Mouse (Mus musculus) heart, postnatal 0 days (tissue): ENCODE data around the gene Rogdi. TPM values are rescaled to one million over a fixed set of nuclear protein-coding genes. Genes with fewer than 3 reads are reported as not detected.

ENCODE experiments used
- ATAC-seq: fragments of 200-750 bp; cut with Nextera tagmentation; 2 replicates; pipeline ENCODE4 v1.8.0; 2017; ENCODE audit warnings: low read depth, moderate number of reproducible peaks, moderate library complexity; ENCODE audit not compliant: insufficient read depth
- DNase-seq: peaks from one replicate; pipeline ENCODE4 v3.0.0-alpha.2; 2016; ENCODE audit warnings: low spot score
- H3K27ac ChIP-seq: fragments of 300-500 bp; sonication (generic); 2 replicates; pipeline ENCODE4 v1.5.1; 2014; ENCODE audit warnings: low read depth, mild to moderate bottlenecking
- H3K27me3 ChIP-seq: fragments of 300-500 bp; sonication (generic); 2 replicates; pipeline ENCODE4 v1.6.1; 2014; ENCODE audit warnings: low read length, mixed read lengths; ENCODE audit not compliant: control insufficient read depth, insufficient read depth
- H3K36me3 ChIP-seq: fragments of 300-500 bp; sonication (generic); replicated peaks from 2 replicates; pipeline ENCODE4 v1.6.1; 2014; ENCODE audit warnings: low read length, mixed read lengths; ENCODE audit not compliant: control insufficient read depth, insufficient read depth
- H3K4me1 ChIP-seq: fragments of 300-500 bp; sonication (generic); 2 replicates; pipeline ENCODE4 v1.6.1; 2014; ENCODE audit warnings: antibody characterized with exemption; ENCODE audit not compliant: control insufficient read depth, insufficient read depth
- H3K4me2 ChIP-seq: fragments of 300-500 bp; sonication (generic); 2 replicates; pipeline ENCODE4 v1.6.1; 2014; ENCODE audit warnings: low read depth, mild to moderate bottlenecking, low read length, moderate library complexity
- H3K4me3 ChIP-seq: fragments of 300-500 bp; sonication (generic); 2 replicates; pipeline ENCODE4 v1.5.1; 2014; ENCODE audit warnings: low read depth, low read length
- H3K9ac ChIP-seq: fragments of 300-500 bp; sonication (generic); replicated peaks from 2 replicates; pipeline ENCODE4 v1.6.1; 2014; ENCODE audit warnings: low read depth, low read length, mixed read lengths
- H3K9me3 ChIP-seq: fragments of 300-500 bp; sonication (generic); replicated peaks from 2 replicates; pipeline ENCODE4 v1.6.1; 2016; ENCODE audit warnings: low read length; ENCODE audit not compliant: control insufficient read depth
- CTCF ChIP-seq: IDR thresholded peaks from 2 replicates; pipeline ENCODE4 v1.5.1; 2016; ENCODE audit warnings: antibody characterized with exemption, control low read depth, low read depth
- EP300 ChIP-seq: IDR thresholded peaks from 2 replicates; pipeline ENCODE4 v1.6.1; 2016; ENCODE audit warnings: antibody characterized with exemption, low read depth
- WGBS: fragments of 180-500 bp; shearing (Covaris S2); extraction: QIAGEN DNeasy Blood & Tissue Kit; methylation state at CpG from one replicate; pipeline ENCODE4 v1.1.7; 2014; 5-methylcytosine and 5-hydroxymethylcytosine counted together
- polyA plus RNA-seq: library from polyadenylated mRNA; unstranded; fragments of >200 nt; fragmentation: Nextera tagmentation; extraction: Ambion mirVana; gene quantifications from 2 replicates; pipeline ENCODE4 v1.2.1, GENCODE M21; 2015
- total RNA-seq: library from RNA; depleted of rRNA; stranded (reverse); fragments of >200 nt; gene quantifications from 2 replicates; pipeline ENCODE4 v1.2.3, GENCODE M21; 2014; ENCODE audit warnings: low replicate concordance; rRNA removed

Rogdi gene
- total RNA-seq = 37.3 and 55.7 TPM in 2 replicates
- polyA plus RNA-seq = 34.8 and 39.2 TPM in 2 replicates

DNA sequence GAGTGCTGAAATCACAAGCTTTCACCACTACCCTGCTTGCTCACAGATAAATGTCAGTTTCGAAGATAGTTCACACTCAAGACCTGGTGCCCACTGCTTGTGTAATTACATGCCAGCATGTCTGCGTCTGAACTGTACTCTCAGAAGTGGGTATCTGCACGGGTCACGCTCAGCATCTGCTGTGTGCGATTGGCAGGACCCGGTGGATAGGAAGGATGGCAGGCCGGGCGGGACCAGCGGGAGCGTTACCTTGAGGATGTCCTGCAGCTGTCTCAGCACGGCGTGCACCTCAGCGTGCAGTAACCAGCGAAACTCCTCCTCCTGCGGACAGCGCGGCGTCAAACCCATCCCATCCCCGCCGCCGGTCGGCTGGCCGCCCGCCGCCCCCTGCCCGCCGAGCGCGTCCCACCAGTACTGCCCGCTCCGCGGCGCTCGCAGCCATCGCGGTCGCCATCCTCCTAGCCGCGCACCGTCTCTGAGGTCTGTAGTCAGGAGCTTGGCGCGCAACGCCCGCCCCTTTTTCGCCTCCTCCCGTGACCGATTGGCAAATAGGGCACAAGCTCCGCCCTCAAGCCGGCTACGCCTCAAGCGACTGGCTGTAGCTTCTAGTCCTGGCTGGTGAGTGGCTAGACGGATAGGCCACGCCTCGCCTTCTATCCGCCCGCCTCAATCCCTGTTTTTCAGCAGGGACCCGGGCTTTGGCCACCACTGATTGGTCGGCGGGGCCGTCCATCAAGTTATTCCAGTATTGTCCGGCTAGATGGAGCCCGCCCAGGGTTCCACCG is at the start of gene Rogdi:
Gene Rogdi, minus strand, starts transcription at position 500 of the 785 bp plus-strand sequence.
- WGBS = under 1% methylated on average over 62 of the region's 63 CpGs
- TF ChIP-seq CTCF (no peak; the same call in 1 of the 2 replicates), EP300 (peak; percentile 60; the same call in 1 of the 2 replicates)
- Histone ChIP-seq H3K9me3 (no peaks in the 10 kb centered on the region), H3K36me3 (peaks cover 43% of the 10 kb centered on the region), H3K4me2 (peak within 1 kb of the TSS; percentile 67), H3K9ac (peak within 1 kb of the TSS; percentile 59), H3K27ac (0 out of 2 replicates have a peak within 1 kb of the TSS, but pooled peaks have one; percentile 17), H3K4me1 (0 out of 2 replicates have a peak, but pooled peaks cover 6% of the 10 kb centered on the region), H3K27me3 (no peaks in the 10 kb centered on the region), H3K4me3 (peak within 1 kb of the TSS; percentile 71)
- DNase-seq (peak; percentile 99), ATAC-seq (peak; percentile 99)

DNA sequence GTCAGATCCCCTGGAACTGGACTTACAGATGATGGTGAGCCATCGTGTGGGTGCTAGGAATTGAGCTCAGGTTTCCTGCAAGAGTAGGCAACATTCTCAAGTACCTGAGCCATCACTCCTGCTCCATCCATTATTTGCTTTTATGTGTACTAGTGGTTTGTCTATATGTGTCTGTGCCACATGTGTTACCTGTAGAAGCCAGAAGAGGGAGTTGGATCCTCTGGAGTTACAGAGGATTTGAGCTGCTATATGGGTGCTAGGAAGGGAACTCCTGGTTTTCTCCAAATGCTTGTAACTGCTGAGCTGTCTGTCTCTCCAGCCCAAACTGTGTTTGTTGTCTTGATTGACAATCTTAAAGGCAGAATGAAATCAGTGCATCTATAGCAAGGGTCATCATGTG is 44.8 kb upstream of the Rogdi start:
- H3K4me2 ChIP-seq = no peak overlapping the region
- no peaks in the 10 kb centered on the region for H3K4me1 ChIP-seq
- no peak overlapping the region for H3K9ac ChIP-seq
- TF ChIP-seq CTCF = peak; percentile 58
- TF ChIP-seq EP300 = no peak
- no peak; the same call in 1 of the 2 replicates for ATAC-seq
- peaks cover 56% of the 10 kb centered on the region for H3K36me3 ChIP-seq
- H3K27ac ChIP-seq = no peak overlapping the region
- no peak overlapping the region for H3K4me3 ChIP-seq
- no peaks in the 10 kb centered on the region for H3K27me3 ChIP-seq
- 87% methylated on average over 1 of the region's 1 CpGs for WGBS
- DNase-seq = no peak
- H3K9me3 ChIP-seq = no peaks in the 10 kb centered on the region

DNA sequence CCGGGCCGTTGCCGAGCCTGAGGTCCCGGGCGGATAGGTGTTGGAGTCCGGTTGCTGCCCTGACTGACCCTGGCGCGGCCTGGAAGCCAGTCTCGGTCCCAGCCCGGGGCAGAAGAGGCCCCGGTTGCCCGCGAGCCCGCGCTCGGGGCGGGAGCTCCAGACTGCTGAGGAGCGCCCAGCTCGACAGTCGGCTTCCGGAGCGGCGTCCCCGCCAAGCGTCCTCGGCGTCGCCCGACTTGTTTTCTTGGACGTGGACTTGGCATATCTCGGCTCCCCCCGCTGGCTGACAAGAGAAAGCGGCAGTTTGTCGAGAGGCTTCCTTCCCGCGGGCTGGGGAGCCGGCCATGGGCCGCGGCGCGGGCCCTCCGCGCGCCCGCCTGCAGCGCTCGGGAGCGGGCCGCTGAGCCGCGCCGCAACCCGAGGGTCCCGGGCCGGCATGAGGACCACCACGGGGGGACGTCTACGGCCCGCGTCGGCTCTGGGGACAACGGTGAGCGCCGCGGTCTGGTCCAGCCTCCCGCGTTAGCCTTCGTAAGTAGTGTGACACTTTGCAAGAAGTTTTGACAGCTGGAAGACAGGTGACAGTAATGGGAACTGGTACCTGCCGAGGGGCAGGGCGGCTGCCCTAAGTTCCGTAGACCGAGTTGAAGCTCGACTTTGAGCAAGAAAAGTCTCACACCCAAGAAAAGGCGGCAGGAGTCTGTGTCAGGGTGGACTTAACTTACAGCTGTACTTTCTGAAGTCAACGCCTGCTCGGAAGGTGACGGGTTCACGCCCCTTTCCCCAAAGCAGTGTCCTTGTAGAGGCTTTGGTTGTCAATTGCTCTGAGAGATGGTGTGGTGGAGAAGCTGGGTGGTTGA is 37.1 kb upstream of the Rogdi start:
- no peak; the same call in 1 of the 2 replicates for TF ChIP-seq EP300
- peak; percentile 71 for DNase-seq
- H3K4me2 ChIP-seq = peak overlapping the region; percentile 97
- ATAC-seq = peak; percentile 62
- H3K36me3 ChIP-seq = peaks cover 38% of the 10 kb centered on the region
- no peaks in the 10 kb centered on the region for H3K9me3 ChIP-seq
- H3K27ac ChIP-seq = peak overlapping the region; percentile 99
- no peaks in the 10 kb centered on the region for H3K27me3 ChIP-seq
- peak overlapping the region; percentile 79 for H3K4me3 ChIP-seq
- H3K9ac ChIP-seq = peak overlapping the region; percentile 85
- peaks cover 19% of the 10 kb centered on the region for H3K4me1 ChIP-seq
- under 1% methylated on average over 75 of the region's 78 CpGs for WGBS

DNA sequence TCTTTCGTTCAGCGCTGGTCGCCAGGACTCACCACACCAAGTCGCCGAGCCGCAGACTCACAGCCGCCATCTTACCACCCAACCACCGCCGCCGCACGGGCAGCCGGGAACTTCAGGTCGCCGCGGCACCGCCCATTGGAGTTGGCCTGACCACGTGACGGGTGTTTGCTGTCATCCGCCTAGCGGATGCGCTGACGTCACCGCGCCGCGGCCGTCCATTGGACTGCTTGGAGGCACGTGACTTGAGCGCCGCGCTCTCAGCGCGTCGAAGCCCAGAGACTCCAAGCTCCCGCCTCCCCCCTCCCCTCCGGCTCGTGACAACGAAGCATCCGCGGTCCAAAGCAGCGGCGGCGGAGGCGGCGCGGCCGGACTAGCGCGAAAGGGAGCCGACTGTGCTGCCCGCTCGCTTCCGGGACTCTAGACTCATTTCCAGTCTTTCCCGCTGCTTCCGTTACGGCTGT is 36.5 kb upstream of the Rogdi start, which contains the start of the genes Glyr1 and Ubn1:
Gene Glyr1, minus strand, starts transcription at position 90 of the 461 bp plus-strand sequence.
Gene Ubn1, plus strand, starts transcription at position 284 of the 461 bp plus-strand sequence.
- peak; percentile 98 for DNase-seq
- 2% methylated on average over 55 of the region's 56 CpGs for WGBS
- Histone ChIP-seq H3K27me3 (no peaks in the 10 kb centered on the region), H3K27ac (peak within 1 kb of the TSS; percentile 99), H3K9me3 (no peaks in the 10 kb centered on the region), H3K4me1 (peaks cover 19% of the 10 kb centered on the region), H3K4me2 (peak within 1 kb of the TSS; percentile 97), H3K36me3 (peaks cover 38% of the 10 kb centered on the region), H3K9ac (peak within 1 kb of the TSS; percentile 85), H3K4me3 (peak within 1 kb of the TSS; percentile 79)
- peak; percentile 98 for ATAC-seq
- TF ChIP-seq CTCF (no peak), EP300 (peak; percentile 55; the same call in 1 of the 2 replicates)

DNA sequence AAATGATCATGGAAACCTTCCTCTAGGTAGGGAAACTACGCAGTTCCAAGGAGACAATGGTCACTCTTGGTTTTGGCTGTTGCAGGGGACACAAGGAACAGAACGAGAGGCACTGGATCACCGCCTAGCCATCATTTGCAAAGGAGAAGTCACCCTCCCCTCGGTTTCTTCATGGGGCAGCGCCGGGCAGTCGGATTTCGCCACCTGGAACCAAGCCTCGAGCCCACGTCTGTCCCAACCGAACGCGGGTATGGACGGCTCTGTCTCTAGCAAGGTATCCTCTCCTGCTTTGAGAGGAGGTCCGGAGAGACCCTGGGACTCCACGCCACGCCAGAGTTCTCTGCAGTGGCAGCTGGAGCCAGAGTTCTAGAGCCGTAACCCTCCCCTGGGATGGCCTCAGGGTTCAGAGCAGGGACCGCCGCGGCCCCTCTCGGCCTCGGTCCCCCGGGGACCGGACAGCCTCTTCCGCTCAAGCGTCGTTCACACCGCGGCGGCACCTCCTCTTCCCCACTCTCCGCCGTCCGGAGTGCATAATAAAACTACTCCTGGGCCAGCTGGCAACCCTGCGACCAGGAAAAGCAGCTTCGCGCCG is 35.9 kb upstream of the Rogdi start:
- ATAC-seq (peak; percentile 45), DNase-seq (no peak)
- WGBS = under 1% methylated on average over 38 of the region's 38 CpGs
- Histone ChIP-seq H3K27me3 (no peaks in the 10 kb centered on the region), H3K4me3 (peak overlapping the region; percentile 79), H3K9me3 (no peaks in the 10 kb centered on the region), H3K4me2 (peak overlapping the region; percentile 69), H3K36me3 (peaks cover 43% of the 10 kb centered on the region), H3K27ac (peak overlapping the region; percentile 88), H3K9ac (peak overlapping the region; percentile 76), H3K4me1 (peaks cover 19% of the 10 kb centered on the region)
- TF ChIP-seq EP300 (no peak), CTCF (no peak)
